Mouse (Mus musculus) limb, embryonic 11.5 days (tissue): ENCODE data around the gene Ninj2. TPM values are rescaled to one million over a fixed set of nuclear protein-coding genes. Genes with fewer than 3 reads are reported as not detected.

ENCODE experiments used
- ATAC-seq: fragments of 200-750 bp; cut with Nextera tagmentation; 2 replicates; pipeline ENCODE4 v1.8.0; 2017; ENCODE audit warnings: low read depth; ENCODE audit not compliant: insufficient number of reproducible peaks, low FRiP score, low TSS enrichment
- DNase-seq: peaks from one replicate; pipeline ENCODE4 v3.0.0-alpha.2; 2015; ENCODE audit warnings: low spot score
- H3K27ac ChIP-seq: fragments of 300-500 bp; sonication (generic); replicated peaks from 2 replicates; pipeline ENCODE4 v1.5.1; 2014; ENCODE audit warnings: low read depth, mild to moderate bottlenecking, low read length
- H3K27me3 ChIP-seq: fragments of 300-500 bp; sonication (generic); 2 replicates; pipeline ENCODE4 v1.6.1; 2014; ENCODE audit warnings: mild to moderate bottlenecking, low read length, mixed read lengths; ENCODE audit not compliant: control insufficient read depth, insufficient read depth
- H3K36me3 ChIP-seq: fragments of 300-500 bp; sonication (generic); 2 replicates; pipeline ENCODE4 v1.6.1; 2014; ENCODE audit warnings: mild to moderate bottlenecking, low read length, moderate library complexity, mixed read lengths; ENCODE audit not compliant: control insufficient read depth, insufficient read depth
- H3K4me1 ChIP-seq: fragments of 300-500 bp; sonication (generic); 2 replicates; pipeline ENCODE4 v1.6.1; 2014; ENCODE audit warnings: low read length, mixed read lengths; ENCODE audit not compliant: control insufficient read depth, insufficient read depth
- H3K4me2 ChIP-seq: fragments of 300-500 bp; sonication (generic); 2 replicates; pipeline ENCODE4 v1.6.1; 2014; ENCODE audit warnings: low read depth, mild to moderate bottlenecking, moderate library complexity; ENCODE audit not compliant: severe bottlenecking
- H3K4me3 ChIP-seq: fragments of 300-500 bp; sonication (generic); 2 replicates; pipeline ENCODE4 v1.5.1; 2014; ENCODE audit warnings: low read depth, low read length
- H3K9ac ChIP-seq: fragments of 300-500 bp; sonication (generic); 2 replicates; pipeline ENCODE4 v1.6.1; 2014; ENCODE audit warnings: mild to moderate bottlenecking, low read length
- H3K9me3 ChIP-seq: fragments of 300-500 bp; sonication (generic); 2 replicates; pipeline ENCODE4 v1.6.1; 2016; ENCODE audit warnings: low read length; ENCODE audit not compliant: control insufficient read depth
- WGBS: fragments of 180-500 bp; shearing (Covaris S2); extraction: QIAGEN DNeasy Blood & Tissue Kit; methylation state at CpG from one replicate; pipeline ENCODE4 v1.1.7; 2014; 5-methylcytosine and 5-hydroxymethylcytosine counted together
- polyA plus RNA-seq: library from polyadenylated mRNA; unstranded; fragments of >200 nt; fragmentation: Nextera tagmentation; extraction: Ambion mirVana; gene quantifications from 2 replicates; pipeline ENCODE4 v1.2.1, GENCODE M21; 2014

Gene Ninj2
- polyA plus RNA-seq, 1 experiment from 2014 or later = not detected

- Histone ChIP-seq H3K4me2 (no peak overlapping the region), H3K27me3 (no peaks in the 10 kb centered on the region), H3K9me3 (no peaks in the 10 kb centered on the region), H3K4me3 (no peak overlapping the region), H3K9ac (no peak overlapping the region), H3K27ac (no peak overlapping the region), H3K4me1 (no peaks in the 10 kb centered on the region), H3K36me3 (no peaks in the 10 kb centered on the region)
- DNase-seq = no peak
- no peak for ATAC-seq
- 82% methylated on average over 3 of the region's 3 CpGs for WGBS
These were observed 18.2 kb downstream of the Ninj2 start for GRCm38 (mm10) chr6:120111410-120111783.

- Histone ChIP-seq H3K27ac (peak overlapping the region; percentile 82), H3K9ac (peak overlapping the region; percentile 41), H3K27me3 (no peaks in the 10 kb centered on the region), H3K4me3 (no peak overlapping the region), H3K9me3 (no peaks in the 10 kb centered on the region), H3K4me2 (peak overlapping the region; percentile 32), H3K4me1 (no peaks in the 10 kb centered on the region), H3K36me3 (no peaks in the 10 kb centered on the region)
- WGBS = 9% methylated on average over 19 of the region's 22 CpGs
- ATAC-seq (peak; percentile 87), DNase-seq (peak; percentile 86)
These were observed 19.0 kb downstream of the Ninj2 start for GRCm38 (mm10) chr6:120111984-120112803.

GRCm38 (mm10) chr6:120113856-120114255 lies 20.7 kb downstream of the Ninj2 start:
- no peak for ATAC-seq
- H3K27ac ChIP-seq = no peak overlapping the region

GRCm38 (mm10) chr6:120114271-120114670 lies 21.1 kb downstream of the Ninj2 start:
- no peaks in the 10 kb centered on the region for H3K4me1 ChIP-seq
- H3K9ac ChIP-seq = no peak overlapping the region
- H3K36me3 ChIP-seq = no peaks in the 10 kb centered on the region
- no peak overlapping the region for H3K4me2 ChIP-seq
- 100% methylated on average over 1 of the region's 1 CpGs for WGBS
- no peaks in the 10 kb centered on the region for H3K27me3 ChIP-seq
- ATAC-seq (no peak), DNase-seq (no peak)
- H3K27ac ChIP-seq = no peak overlapping the region
- no peak overlapping the region for H3K4me3 ChIP-seq
- no peaks in the 10 kb centered on the region for H3K9me3 ChIP-seq

More at GRCm38 (mm10) chr6:120113856-120114255, 20.7 kb downstream of the Ninj2 start:
- H3K36me3 ChIP-seq = no peaks in the 10 kb centered on the region
- DNase-seq = no peak
- no peaks in the 10 kb centered on the region for H3K27me3 ChIP-seq
- H3K4me1 ChIP-seq = no peaks in the 10 kb centered on the region
- no peaks in the 10 kb centered on the region for H3K9me3 ChIP-seq
- WGBS = 89% methylated on average over 3 of the region's 3 CpGs
- no peak overlapping the region for H3K4me2 ChIP-seq
- no peak overlapping the region for H3K9ac ChIP-seq
- H3K4me3 ChIP-seq = no peak overlapping the region

- Histone ChIP-seq H3K4me3 (no peak overlapping the region), H3K27ac (no peak overlapping the region), H3K27me3 (no peaks in the 10 kb centered on the region), H3K4me2 (no peak overlapping the region), H3K36me3 (no peaks in the 10 kb centered on the region), H3K9ac (no peak overlapping the region), H3K9me3 (no peaks in the 10 kb centered on the region), H3K4me1 (no peaks in the 10 kb centered on the region)
- ATAC-seq (no peak), DNase-seq (no peak)
- 45% methylated on average over 7 of the region's 7 CpGs for WGBS
These were observed 21.5 kb downstream of the Ninj2 start for GRCm38 (mm10) chr6:120114698-120115097.

GRCm38 (mm10) chr6:120115443-120115842 lies 22.3 kb downstream of the Ninj2 start:
- Histone ChIP-seq H3K4me2 (no peak overlapping the region), H3K4me3 (no peak overlapping the region), H3K36me3 (no peaks in the 10 kb centered on the region), H3K27me3 (no peaks in the 10 kb centered on the region), H3K9me3 (no peaks in the 10 kb centered on the region), H3K4me1 (no peaks in the 10 kb centered on the region), H3K27ac (no peak overlapping the region), H3K9ac (no peak overlapping the region)
- 65% methylated on average over 3 of the region's 3 CpGs for WGBS
- DNase-seq (no peak), ATAC-seq (no peak)

GRCm38 (mm10) chr6:120119824-120120223 lies 26.7 kb downstream of the Ninj2 start:
- Histone ChIP-seq H3K9ac (no peak overlapping the region), H3K36me3 (no peaks in the 10 kb centered on the region)
- 82% methylated on average over 5 of the region's 5 CpGs for WGBS

GRCm38 (mm10) chr6:120124688-120125087 lies 31.5 kb downstream of the Ninj2 start:
- H3K9ac ChIP-seq = no peak overlapping the region
- ATAC-seq = no peak
- no peaks in the 10 kb centered on the region for H3K4me1 ChIP-seq
- DNase-seq = no peak
- no peaks in the 10 kb centered on the region for H3K36me3 ChIP-seq
- no peaks in the 10 kb centered on the region for H3K9me3 ChIP-seq
- H3K27ac ChIP-seq = no peak overlapping the region
- no peaks in the 10 kb centered on the region for H3K27me3 ChIP-seq
- H3K4me3 ChIP-seq = no peak overlapping the region
- H3K4me2 ChIP-seq = no peak overlapping the region
- 87% methylated on average over 7 of the region's 7 CpGs for WGBS

More at GRCm38 (mm10) chr6:120119824-120120223, 26.7 kb downstream of the Ninj2 start:
- Histone ChIP-seq H3K9me3 (no peaks in the 10 kb centered on the region), H3K27me3 (no peaks in the 10 kb centered on the region), H3K4me3 (no peak overlapping the region), H3K4me2 (no peak overlapping the region), H3K4me1 (no peaks in the 10 kb centered on the region), H3K27ac (no peak overlapping the region)
- ATAC-seq (no peak), DNase-seq (no peak)
